Mouse (Mus musculus) megakaryocyte, embryonic 14.5 days (primary cell): ENCODE data around the gene Lgr6.

Experiments
- FLI1 ChIP-seq: IDR thresholded peaks from 2 replicates; pipeline ENCODE4 v1.6.1; 2012; ENCODE audit warnings: low read length, inconsistent platforms, mixed read lengths
- GATA1 ChIP-seq: IDR thresholded peaks from 3 replicates; pipeline ENCODE4 v1.6.1; 2012; ENCODE audit warnings: mixed read lengths, low read length, inconsistent platforms, borderline replicate concordance

DNA sequence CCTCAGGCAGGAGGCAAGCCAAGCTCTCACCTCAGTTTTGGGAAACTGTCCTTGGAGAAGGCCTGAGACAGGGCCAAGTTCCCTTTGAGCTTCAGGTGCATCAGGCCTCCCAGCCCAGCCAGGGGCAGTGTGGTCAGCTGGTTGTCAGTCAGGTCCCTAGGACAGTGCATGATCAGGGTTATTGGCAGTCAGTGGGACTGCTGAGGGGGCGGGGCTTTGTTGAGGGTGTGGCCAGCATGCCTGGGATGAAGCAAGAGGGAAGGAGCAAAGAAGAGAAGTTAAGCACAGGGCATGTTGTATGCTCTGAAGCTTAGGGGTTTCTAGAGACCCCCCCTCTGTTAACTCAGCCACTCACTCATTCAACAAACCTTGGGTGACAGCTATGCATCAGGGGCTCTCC is 109.1 kb downstream of the Lgr6 start:
- no peak for TF ChIP-seq GATA1
- TF ChIP-seq FLI1: no peak
